Mouse (Mus musculus): Measurements from ENCODE around the gene Nos1ap. TPM values are rescaled to one million over a fixed set of nuclear protein-coding genes. Genes with fewer than 3 reads are reported as not detected.

The Nos1ap gene
- polyA plus RNA-seq, 1 experiment from 2014 or later: 16.3 TPM

DNA sequence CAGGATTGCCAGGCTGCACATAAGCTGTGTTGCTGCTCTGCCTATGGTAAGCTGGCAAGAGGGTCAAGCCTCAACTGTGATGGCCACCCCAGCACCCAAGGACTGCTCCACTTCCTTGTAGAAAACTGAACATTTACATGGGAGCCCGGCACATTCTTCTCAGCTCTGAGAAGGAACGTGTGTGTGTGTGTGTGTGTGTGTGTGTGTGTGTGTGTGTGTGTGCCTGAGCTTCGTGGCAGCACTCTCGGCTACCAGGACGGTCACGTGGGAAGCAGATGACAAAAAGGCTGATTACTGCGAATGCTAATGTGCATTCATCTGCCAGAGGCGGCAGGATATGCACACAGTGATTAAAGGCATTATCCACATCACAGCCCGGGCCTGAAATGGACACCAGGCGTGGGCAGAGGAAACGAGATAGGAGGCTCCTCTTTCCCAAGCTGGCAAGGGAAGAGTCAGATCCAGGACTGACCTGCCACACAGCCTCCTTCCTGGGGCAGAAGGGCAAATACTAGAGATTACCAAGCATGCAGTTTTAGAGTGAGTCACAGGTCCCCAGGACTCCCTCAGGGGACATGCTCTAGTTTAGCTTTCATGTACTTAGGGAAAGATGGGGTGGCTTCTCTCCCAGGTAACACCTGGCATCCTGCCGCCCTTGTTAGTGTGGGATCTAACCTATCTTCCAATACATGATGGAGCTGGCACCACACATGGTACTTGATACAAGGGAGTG lies 202.3 kb downstream of the Nos1ap start:
- Histone ChIP-seq H3K27me3 (ENCODE audit: insufficient read depth, low read length) (no peaks in the 10 kb centered on the region), H3K27ac (no peak overlapping the region), H3K9ac (ENCODE audit: low read depth, low read length) (no peak overlapping the region), H3K4me3 (replicated peaks; ENCODE audit: low read depth, low read length) (no peak overlapping the region), H3K36me3 (ENCODE audit: insufficient read depth, low read length) (no peaks in the 10 kb centered on the region), H3K4me2 (ENCODE audit: low read length) (no peak overlapping the region), H3K9me3 (replicated peaks; ENCODE audit: low read length) (no peaks in the 10 kb centered on the region), H3K4me1 (replicated peaks; ENCODE audit: insufficient read depth, low read length) (0 out of 2 replicates have a peak, but pooled peaks cover 6% of the 10 kb centered on the region)
- no peak for TF ChIP-seq CTCF (IDR thresholded peaks at IDR 0.05; ENCODE audit: low read depth)
- 33% methylated on average over 12 of the region's 12 CpGs for WGBS
- DNase-seq (ENCODE audit: low spot score) (peak; percentile 41), ATAC-seq (replicated peaks; ENCODE audit: low FRiP score, low read depth) (peak; percentile 43; the same call in 1 of the 2 replicates)

DNA sequence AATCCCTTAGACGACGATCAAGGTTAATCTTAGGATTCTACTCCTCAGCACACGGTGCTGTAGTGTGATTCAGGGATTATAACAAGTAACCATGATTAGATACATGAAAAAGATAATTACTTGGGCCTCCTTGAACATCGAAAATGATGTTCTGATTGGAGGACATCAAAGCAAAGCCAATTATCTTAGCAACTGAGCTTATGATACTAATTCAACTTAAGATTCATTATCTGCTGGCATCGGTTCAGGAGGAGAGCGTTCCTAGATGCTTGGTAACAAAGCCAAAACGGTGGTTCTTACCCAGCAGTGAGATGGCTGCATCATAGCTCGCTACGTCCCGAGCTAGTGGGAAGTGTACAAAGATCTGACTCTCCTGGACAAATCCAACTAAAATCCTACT lies 204.2 kb downstream of the Nos1ap start:
- 0 out of 2 replicates have a peak, but pooled peaks cover 6% of the 10 kb centered on the region for H3K4me1 ChIP-seq (replicated peaks; ENCODE audit: insufficient read depth, low read length)
- H3K27me3 ChIP-seq (ENCODE audit: insufficient read depth, low read length): no peaks in the 10 kb centered on the region
- TF ChIP-seq CTCF (IDR thresholded peaks at IDR 0.05; ENCODE audit: low read depth): no peak
- H3K27ac ChIP-seq: no peak overlapping the region
- H3K9me3 ChIP-seq (replicated peaks; ENCODE audit: low read length): no peaks in the 10 kb centered on the region
- ATAC-seq (replicated peaks; ENCODE audit: low FRiP score, low read depth) (no peak), DNase-seq (ENCODE audit: low spot score) (no peak)
- H3K4me2 ChIP-seq (ENCODE audit: low read length): no peak overlapping the region
- no peak overlapping the region for H3K9ac ChIP-seq (ENCODE audit: low read depth, low read length)
- WGBS: 86% methylated on average over 10 of the region's 10 CpGs
- H3K36me3 ChIP-seq (ENCODE audit: insufficient read depth, low read length): no peaks in the 10 kb centered on the region
- no peak overlapping the region for H3K4me3 ChIP-seq (replicated peaks; ENCODE audit: low read depth, low read length)

- ATAC-seq (replicated peaks; ENCODE audit: low FRiP score, low read depth) (no peak), DNase-seq (ENCODE audit: low spot score) (no peak)
- Histone ChIP-seq H3K4me1 (replicated peaks; ENCODE audit: insufficient read depth, low read length) (0 out of 2 replicates have a peak, but pooled peaks cover 6% of the 10 kb centered on the region), H3K36me3 (ENCODE audit: insufficient read depth, low read length) (no peaks in the 10 kb centered on the region), H3K9me3 (replicated peaks; ENCODE audit: low read length) (no peaks in the 10 kb centered on the region), H3K27me3 (ENCODE audit: insufficient read depth, low read length) (no peaks in the 10 kb centered on the region), H3K4me2 (ENCODE audit: low read length) (no peak overlapping the region), H3K9ac (ENCODE audit: low read depth, low read length) (no peak overlapping the region), H3K27ac (no peak overlapping the region), H3K4me3 (replicated peaks; ENCODE audit: low read depth, low read length) (no peak overlapping the region)
- TF ChIP-seq CTCF (IDR thresholded peaks at IDR 0.05; ENCODE audit: low read depth): no peak
- WGBS: 91% methylated on average over 7 of the region's 7 CpGs
These were observed 206.1 kb downstream of the Nos1ap start for GRCm38 (mm10) chr1:170383530-170383929.

- DNase-seq (ENCODE audit: low spot score) (no peak), ATAC-seq (replicated peaks; ENCODE audit: low FRiP score, low read depth) (no peak; the same call in 1 of the 2 replicates)
- Histone ChIP-seq H3K4me3 (replicated peaks; ENCODE audit: low read depth, low read length) (no peak overlapping the region), H3K4me2 (ENCODE audit: low read length) (no peak overlapping the region), H3K27ac (no peak overlapping the region), H3K36me3 (ENCODE audit: insufficient read depth, low read length) (no peaks in the 10 kb centered on the region), H3K27me3 (ENCODE audit: insufficient read depth, low read length) (no peaks in the 10 kb centered on the region), H3K4me1 (replicated peaks; ENCODE audit: insufficient read depth, low read length) (no peaks in the 10 kb centered on the region), H3K9ac (ENCODE audit: low read depth, low read length) (no peak overlapping the region), H3K9me3 (replicated peaks; ENCODE audit: low read length) (no peaks in the 10 kb centered on the region)
- TF ChIP-seq CTCF (IDR thresholded peaks at IDR 0.05; ENCODE audit: low read depth): no peak
- 40% methylated on average over 3 of the region's 3 CpGs for WGBS
These were observed 208.2 kb downstream of the Nos1ap start for GRCm38 (mm10) chr1:170381457-170381856.

DNA sequence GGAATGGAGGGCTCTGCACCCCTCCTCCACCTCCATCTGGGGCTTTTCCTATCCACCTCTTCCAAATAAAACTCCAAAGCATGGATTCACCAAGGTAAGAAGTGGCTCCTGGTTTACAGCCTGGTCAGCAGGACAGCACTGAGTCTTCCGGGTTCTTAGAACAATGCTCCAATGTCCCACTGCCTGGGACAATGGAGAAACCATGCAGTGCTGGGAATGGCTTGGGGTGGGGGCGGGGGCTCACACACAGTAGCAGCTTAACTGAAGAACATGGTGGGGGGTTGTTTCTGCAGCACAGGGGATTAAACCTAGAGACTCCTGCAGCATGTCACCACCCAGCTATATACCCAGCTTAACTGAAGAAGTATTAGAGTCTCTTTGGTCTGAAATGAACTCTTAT lies 209.2 kb downstream of the Nos1ap start:
- Histone ChIP-seq H3K9me3 (replicated peaks; ENCODE audit: low read length) (no peaks in the 10 kb centered on the region), H3K4me2 (ENCODE audit: low read length) (no peak overlapping the region), H3K27ac (no peak overlapping the region), H3K4me1 (replicated peaks; ENCODE audit: insufficient read depth, low read length) (no peaks in the 10 kb centered on the region), H3K9ac (ENCODE audit: low read depth, low read length) (no peak overlapping the region), H3K4me3 (replicated peaks; ENCODE audit: low read depth, low read length) (no peak overlapping the region), H3K27me3 (ENCODE audit: insufficient read depth, low read length) (no peaks in the 10 kb centered on the region), H3K36me3 (ENCODE audit: insufficient read depth, low read length) (no peaks in the 10 kb centered on the region)
- DNase-seq (ENCODE audit: low spot score) (no peak), ATAC-seq (replicated peaks; ENCODE audit: low FRiP score, low read depth) (no peak)
- WGBS: 58% methylated on average over 2 of the region's 2 CpGs
- TF ChIP-seq CTCF (IDR thresholded peaks at IDR 0.05; ENCODE audit: low read depth): no peak

GRCm38 (mm10) chr1:170375721-170376120 lies 213.9 kb downstream of the Nos1ap start:
- no peak for TF ChIP-seq CTCF (IDR thresholded peaks at IDR 0.05; ENCODE audit: low read depth)
- no peaks in the 10 kb centered on the region for H3K27me3 ChIP-seq (ENCODE audit: insufficient read depth, low read length)
- no peak for DNase-seq (ENCODE audit: low spot score)
- H3K4me3 ChIP-seq (replicated peaks; ENCODE audit: low read depth, low read length): no peak overlapping the region
- no peak for ATAC-seq (replicated peaks; ENCODE audit: low FRiP score, low read depth)
- WGBS: 85% methylated on average over 5 of the region's 5 CpGs
- no peaks in the 10 kb centered on the region for H3K9me3 ChIP-seq (replicated peaks; ENCODE audit: low read length)
- no peaks in the 10 kb centered on the region for H3K4me1 ChIP-seq (replicated peaks; ENCODE audit: insufficient read depth, low read length)
- H3K4me2 ChIP-seq (ENCODE audit: low read length): no peak overlapping the region
- H3K9ac ChIP-seq (ENCODE audit: low read depth, low read length): no peak overlapping the region
- no peak overlapping the region for H3K27ac ChIP-seq
- H3K36me3 ChIP-seq (ENCODE audit: insufficient read depth, low read length): no peaks in the 10 kb centered on the region
